Mouse (Mus musculus) lung, embryonic 15.5 days (tissue): ENCODE results near the gene Eml4. TPM values are rescaled to one million over a fixed set of nuclear protein-coding genes. Genes with fewer than 3 reads are reported as not detected.

Experiments used
- ATAC-seq: fragments of 200-750 bp; cut with Nextera tagmentation; 2 replicates; pipeline ENCODE4 v1.8.0; 2017; ENCODE audit warnings: moderate number of reproducible peaks, borderline replicate concordance; ENCODE audit not compliant: low FRiP score, low TSS enrichment; ENCODE audit errors: extremely low read depth
- H3K27ac ChIP-seq: fragments of 300-500 bp; sonication (generic); 2 replicates; pipeline ENCODE4 v1.5.1; 2015; ENCODE audit warnings: moderate library complexity, mild to moderate bottlenecking, inconsistent platforms
- H3K27me3 ChIP-seq: fragments of 300-500 bp; sonication (generic); 2 replicates; pipeline ENCODE4 v1.6.1; 2015; ENCODE audit warnings: inconsistent platforms
- H3K36me3 ChIP-seq: fragments of 300-500 bp; sonication (generic); 2 replicates; pipeline ENCODE4 v1.6.1; 2015; ENCODE audit warnings: inconsistent platforms
- H3K4me1 ChIP-seq: fragments of 300-500 bp; sonication (generic); 2 replicates; pipeline ENCODE4 v1.6.1; 2015; ENCODE audit warnings: inconsistent platforms
- H3K4me2 ChIP-seq: fragments of 300-500 bp; sonication (generic); 2 replicates; pipeline ENCODE4 v1.6.1; 2015; ENCODE audit warnings: inconsistent platforms, mild to moderate bottlenecking, moderate library complexity
- H3K4me3 ChIP-seq: fragments of 300-500 bp; sonication (generic); 2 replicates; pipeline ENCODE4 v1.5.1; 2015; ENCODE audit warnings: mild to moderate bottlenecking, inconsistent platforms
- H3K9ac ChIP-seq: fragments of 300-500 bp; sonication (generic); 2 replicates; pipeline ENCODE4 v1.6.1; 2015; ENCODE audit warnings: inconsistent platforms
- H3K9me3 ChIP-seq: fragments of 300-500 bp; sonication (generic); 2 replicates; pipeline ENCODE4 v1.6.1; 2016; ENCODE audit warnings: inconsistent platforms
- WGBS: fragments of 180-500 bp; shearing (Covaris S2); methylation state at CpG from one replicate; pipeline ENCODE4 v1.1.7; 2015; 5-methylcytosine and 5-hydroxymethylcytosine counted together
- polyA plus RNA-seq: library from polyadenylated mRNA; unstranded; fragments of >200 nt; fragmentation: Nextera tagmentation; extraction: Ambion mirVana; gene quantifications from 2 replicates; pipeline ENCODE4 v1.2.1, GENCODE M21; 2015

Gene Eml4
- polyA plus RNA-seq, 1 experiment from 2014 or later, result 33.8 TPM

DNA sequence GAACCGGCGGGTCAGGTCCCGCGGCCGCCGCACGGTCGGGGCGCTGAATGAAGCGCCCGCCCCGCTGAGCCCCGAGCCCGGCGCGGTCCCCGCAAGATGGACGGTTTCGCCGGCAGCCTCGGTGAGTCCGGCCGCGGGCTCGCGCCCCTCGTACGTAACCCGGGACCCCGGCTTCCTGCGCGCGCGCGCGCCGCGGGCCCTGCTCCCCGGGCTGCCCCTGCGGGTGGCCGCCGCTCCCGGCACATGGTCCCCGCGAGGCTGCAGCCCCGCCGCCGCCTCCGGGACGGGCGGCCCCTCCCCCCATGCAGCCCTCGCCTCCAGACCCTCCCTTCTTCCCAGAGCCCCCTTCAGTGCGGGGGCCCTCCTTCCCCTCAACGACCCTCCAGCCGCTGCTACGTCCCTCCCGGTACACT is 394 bp downstream of the Eml4 start:
- Histone ChIP-seq H3K27me3 (no peaks in the 10 kb centered on the region), H3K9me3 (no peaks in the 10 kb centered on the region), H3K27ac (peak overlapping the region; percentile 93), H3K4me1 (peaks cover 45% of the 10 kb centered on the region), H3K4me2 (peak overlapping the region; percentile 56), H3K9ac (peak overlapping the region; percentile 92), H3K4me3 (peak overlapping the region; percentile 70), H3K36me3 (no peaks in the 10 kb centered on the region)
- peak; percentile 55 for ATAC-seq
- under 1% methylated on average over 52 of the region's 57 CpGs for WGBS

DNA sequence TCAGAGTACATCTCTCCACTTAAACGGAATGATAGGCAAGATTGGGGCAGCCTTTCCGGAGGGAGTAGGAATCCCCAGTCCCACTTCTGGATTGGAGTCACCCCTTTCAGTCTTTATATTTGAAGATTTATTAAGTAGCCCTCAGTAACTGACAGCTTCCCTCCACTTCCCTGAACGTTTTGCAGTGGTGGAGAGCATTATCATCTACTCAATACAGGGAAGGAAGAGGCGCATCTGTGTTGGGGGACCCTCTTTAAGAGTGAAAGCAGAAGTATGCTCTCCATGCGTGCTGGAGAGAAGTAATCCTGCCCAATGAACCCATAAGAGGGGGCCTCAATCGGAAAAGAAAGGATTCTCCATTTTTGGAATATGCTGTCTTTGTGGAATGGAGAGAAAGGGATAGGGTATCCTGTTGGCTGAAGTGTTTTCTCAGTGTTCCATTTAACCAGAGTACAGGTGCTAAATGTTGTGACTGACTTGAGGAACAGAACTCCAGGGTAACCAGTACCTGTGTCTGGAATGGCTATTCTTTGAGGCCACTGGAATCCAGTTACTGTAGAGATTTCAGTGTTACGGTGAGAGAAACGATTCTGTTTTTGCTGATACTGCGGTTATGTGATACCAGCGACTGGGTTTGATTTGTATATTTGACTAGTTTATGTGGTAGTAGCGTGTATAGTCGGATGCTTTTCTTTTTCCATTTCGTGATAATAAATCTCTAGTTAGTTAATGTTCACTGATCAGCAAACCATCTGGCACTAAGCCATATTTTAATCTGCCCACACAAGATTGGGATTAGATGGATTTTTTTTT is 1.1 kb downstream of the Eml4 start:
- 3% methylated on average over 13 of the region's 13 CpGs for WGBS
- peak overlapping the region; percentile 70 for H3K4me3 ChIP-seq
- H3K9me3 ChIP-seq, result no peaks in the 10 kb centered on the region
- H3K27ac ChIP-seq, result peak overlapping the region; percentile 93
- peak overlapping the region; percentile 92 for H3K9ac ChIP-seq
- no peaks in the 10 kb centered on the region for H3K36me3 ChIP-seq
- ATAC-seq, result no peak
- peaks cover 50% of the 10 kb centered on the region for H3K4me1 ChIP-seq
- H3K27me3 ChIP-seq, result no peaks in the 10 kb centered on the region
- H3K4me2 ChIP-seq, result peak overlapping the region; percentile 56

DNA sequence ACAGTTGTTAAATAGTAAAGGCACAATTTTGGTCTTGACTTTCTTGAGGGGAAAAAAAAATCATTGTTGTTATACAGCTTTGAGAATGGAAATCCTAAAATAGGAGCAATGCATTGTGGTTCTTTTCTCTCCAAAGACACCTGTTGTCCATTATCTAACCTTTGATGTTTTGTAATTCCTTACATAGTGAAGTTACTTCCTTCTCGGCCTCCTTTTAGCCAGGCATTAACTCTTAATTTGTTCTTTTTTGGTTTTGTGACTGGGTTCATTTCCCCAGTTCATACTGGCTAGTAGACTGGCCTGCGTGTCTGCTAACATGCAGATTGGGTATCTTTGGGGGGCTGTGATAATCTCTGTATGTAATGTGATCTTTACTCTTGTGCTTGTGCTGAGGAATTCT is 1.7 kb downstream of the Eml4 start:
- Histone ChIP-seq H3K4me1 (peaks cover 55% of the 10 kb centered on the region), H3K27ac (no peak overlapping the region), H3K4me3 (peak overlapping the region; percentile 70), H3K9ac (peak overlapping the region; percentile 92; the same call in 1 of the 2 replicates), H3K9me3 (no peaks in the 10 kb centered on the region), H3K27me3 (no peaks in the 10 kb centered on the region), H3K4me2 (peak overlapping the region; percentile 56), H3K36me3 (no peaks in the 10 kb centered on the region)
- 9% methylated on average over 2 of the region's 2 CpGs for WGBS
- no peak for ATAC-seq

DNA sequence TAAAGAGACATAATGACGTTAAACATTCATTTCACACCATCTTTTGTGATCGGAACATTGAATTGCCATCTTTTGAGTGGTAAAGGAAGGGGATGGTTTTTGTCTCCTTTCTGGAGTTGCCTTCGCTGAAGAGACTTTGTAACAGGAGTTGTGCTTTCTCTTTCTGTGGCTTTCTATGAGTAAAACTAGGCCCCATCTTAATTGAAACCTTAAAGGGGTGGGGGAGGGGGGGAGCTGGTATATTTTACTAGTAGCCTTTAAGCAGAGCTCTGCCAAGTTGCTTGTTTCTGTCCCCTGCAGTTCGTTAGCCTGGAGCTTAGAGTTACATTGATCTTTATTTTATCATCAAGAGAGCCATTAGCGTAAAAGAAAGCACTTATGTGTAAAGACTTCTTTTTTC is 2.3 kb downstream of the Eml4 start:
- 0 out of 2 replicates have a peak overlapping the region, but pooled peaks have one; percentile 0 for H3K27ac ChIP-seq
- H3K9ac ChIP-seq, result no peak overlapping the region
- H3K27me3 ChIP-seq, result no peaks in the 10 kb centered on the region
- no peaks in the 10 kb centered on the region for H3K9me3 ChIP-seq
- H3K4me3 ChIP-seq, result peak overlapping the region; percentile 70
- no peaks in the 10 kb centered on the region for H3K36me3 ChIP-seq
- WGBS, result 15% methylated on average over 5 of the region's 5 CpGs
- H3K4me1 ChIP-seq, result peaks cover 57% of the 10 kb centered on the region
- peak overlapping the region; percentile 56 for H3K4me2 ChIP-seq
- ATAC-seq, result no peak

DNA sequence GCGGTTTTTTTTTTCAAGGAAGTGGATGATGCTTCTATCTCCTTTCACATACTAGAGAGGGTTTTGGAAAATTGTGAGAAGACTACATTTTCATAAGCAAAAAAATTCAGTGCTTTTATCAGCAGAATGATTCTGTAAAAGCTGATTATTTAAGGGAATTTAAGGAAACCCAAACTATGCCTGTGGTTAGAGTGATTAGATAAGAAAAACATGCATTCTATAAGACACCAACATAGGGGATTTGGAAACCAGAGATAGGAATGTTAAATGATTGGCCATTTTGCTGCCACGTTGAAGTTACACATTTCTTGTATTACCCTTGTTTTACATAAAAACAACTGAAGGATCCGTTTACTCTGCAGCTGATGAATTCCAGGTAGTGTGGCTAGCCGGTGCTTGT is 2.7 kb downstream of the Eml4 start:
- WGBS, result 36% methylated on average over 4 of the region's 4 CpGs

DNA sequence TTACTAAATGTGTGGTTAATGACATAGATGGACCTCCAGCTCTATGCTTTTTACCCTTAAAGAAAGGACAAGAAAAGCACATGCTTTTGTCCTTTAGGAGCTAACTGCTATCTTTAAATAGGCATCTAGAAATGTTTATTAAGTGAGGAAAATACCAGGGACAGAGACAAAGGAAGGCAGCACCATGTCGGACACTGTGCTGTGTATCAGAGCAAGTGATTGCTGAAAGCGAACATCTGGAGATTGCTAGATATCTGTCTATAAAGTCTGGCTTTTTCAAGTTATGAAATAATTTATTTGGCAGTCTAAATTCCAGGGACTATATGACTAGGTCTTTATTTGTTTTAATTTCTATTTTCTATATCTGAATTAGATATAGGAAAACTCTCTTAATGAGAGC is 4.8 kb downstream of the Eml4 start:
- H3K27ac ChIP-seq, result peak overlapping the region; percentile 34
- H3K4me3 ChIP-seq, result no peak overlapping the region
- H3K4me1 ChIP-seq, result peaks cover 65% of the 10 kb centered on the region
- H3K4me2 ChIP-seq, result no peak overlapping the region; the same call in 1 of the 2 replicates
- WGBS, result 33% methylated on average over 2 of the region's 2 CpGs
- H3K9ac ChIP-seq, result no peak overlapping the region
- no peaks in the 10 kb centered on the region for H3K27me3 ChIP-seq
- peak; percentile 58; the same call in 1 of the 2 replicates for ATAC-seq
- H3K9me3 ChIP-seq, result no peaks in the 10 kb centered on the region
- H3K36me3 ChIP-seq, result no peaks in the 10 kb centered on the region

More for the DNA sequence above, 2.7 kb downstream of the Eml4 start:
- H3K27me3 ChIP-seq, result no peaks in the 10 kb centered on the region
- H3K27ac ChIP-seq, result no peak overlapping the region
- peaks cover 55% of the 10 kb centered on the region for H3K4me1 ChIP-seq
- ATAC-seq, result no peak
- no peaks in the 10 kb centered on the region for H3K9me3 ChIP-seq
- H3K9ac ChIP-seq, result no peak overlapping the region
- peak overlapping the region; percentile 70; the same call in 1 of the 2 replicates for H3K4me3 ChIP-seq
- H3K36me3 ChIP-seq, result no peaks in the 10 kb centered on the region
- peak overlapping the region; percentile 56; the same call in 1 of the 2 replicates for H3K4me2 ChIP-seq

DNA sequence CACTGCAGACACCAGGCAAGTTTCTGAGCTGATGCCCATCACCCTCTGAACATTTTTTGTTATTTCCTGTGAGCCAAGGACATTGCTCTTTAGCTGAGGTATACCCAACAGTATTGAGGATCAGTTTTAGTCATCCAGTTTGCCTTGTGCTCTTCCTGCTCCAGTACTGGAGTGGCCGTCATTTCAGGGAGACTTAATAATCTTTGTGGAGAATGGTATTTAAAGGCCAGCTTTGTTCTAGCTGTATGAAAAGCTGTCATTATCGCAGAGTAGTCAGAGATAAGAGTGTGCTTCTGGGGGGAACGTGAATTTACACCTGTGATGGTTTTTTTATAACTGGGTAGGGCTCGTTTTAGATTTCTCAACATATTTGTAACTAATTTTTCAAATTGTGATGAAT is 9.2 kb downstream of the Eml4 start:
- ATAC-seq, result no peak
- no peaks in the 10 kb centered on the region for H3K27me3 ChIP-seq

DNA sequence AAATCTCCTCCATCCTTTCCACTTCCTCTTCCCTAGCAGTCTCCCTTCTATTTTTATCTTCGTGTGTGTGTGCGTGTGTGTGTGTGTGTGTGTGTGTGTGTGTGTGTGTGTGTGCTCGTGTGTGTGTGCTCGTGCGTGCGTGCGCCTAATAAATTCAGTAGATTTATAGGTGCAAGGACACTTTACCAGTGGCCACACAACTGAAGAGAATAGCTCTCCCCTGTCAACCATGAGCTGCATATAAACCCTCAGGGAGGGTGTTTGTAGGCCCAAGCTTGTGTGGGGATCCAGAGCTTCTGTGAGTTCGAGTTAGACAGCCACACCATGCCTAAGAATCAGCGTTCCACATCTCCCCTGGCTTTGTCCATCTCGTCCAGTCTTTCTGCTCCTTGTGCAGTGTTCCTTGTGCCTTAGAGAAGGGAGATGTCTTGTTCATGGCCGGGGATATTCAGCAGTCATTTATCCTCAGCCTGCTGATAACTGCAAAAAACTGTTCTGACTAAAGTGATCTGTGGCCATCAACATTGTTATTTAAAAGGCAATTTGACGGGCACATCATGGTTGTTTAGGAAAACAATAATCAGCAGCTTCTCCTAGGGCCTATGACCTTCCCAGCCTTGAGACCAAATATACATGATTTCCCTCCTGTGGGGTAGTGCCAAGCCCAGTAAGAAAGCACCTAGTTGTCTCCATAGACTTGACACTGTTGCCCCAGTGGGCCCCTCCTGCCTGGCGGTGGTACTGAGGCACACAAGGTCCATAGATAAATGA is 10.2 kb downstream of the Eml4 start:
- no peaks in the 10 kb centered on the region for H3K36me3 ChIP-seq
- WGBS, result 78% methylated on average over 13 of the region's 13 CpGs
- no peak for ATAC-seq
- no peak overlapping the region for H3K27ac ChIP-seq
- H3K4me1 ChIP-seq, result peaks cover 67% of the 10 kb centered on the region
- H3K4me2 ChIP-seq, result no peak overlapping the region
- H3K4me3 ChIP-seq, result no peak overlapping the region
- no peak overlapping the region for H3K9ac ChIP-seq
- H3K27me3 ChIP-seq, result no peaks in the 10 kb centered on the region
- H3K9me3 ChIP-seq, result no peaks in the 10 kb centered on the region

More for the DNA sequence above, 9.2 kb downstream of the Eml4 start:
- Histone ChIP-seq H3K4me2 (no peak overlapping the region), H3K9me3 (no peaks in the 10 kb centered on the region), H3K27ac (0 out of 2 replicates have a peak overlapping the region, but pooled peaks have one; percentile 2), H3K36me3 (no peaks in the 10 kb centered on the region), H3K9ac (no peak overlapping the region), H3K4me1 (peaks cover 67% of the 10 kb centered on the region), H3K4me3 (no peak overlapping the region)
- 54% methylated on average over 4 of the region's 4 CpGs for WGBS

DNA sequence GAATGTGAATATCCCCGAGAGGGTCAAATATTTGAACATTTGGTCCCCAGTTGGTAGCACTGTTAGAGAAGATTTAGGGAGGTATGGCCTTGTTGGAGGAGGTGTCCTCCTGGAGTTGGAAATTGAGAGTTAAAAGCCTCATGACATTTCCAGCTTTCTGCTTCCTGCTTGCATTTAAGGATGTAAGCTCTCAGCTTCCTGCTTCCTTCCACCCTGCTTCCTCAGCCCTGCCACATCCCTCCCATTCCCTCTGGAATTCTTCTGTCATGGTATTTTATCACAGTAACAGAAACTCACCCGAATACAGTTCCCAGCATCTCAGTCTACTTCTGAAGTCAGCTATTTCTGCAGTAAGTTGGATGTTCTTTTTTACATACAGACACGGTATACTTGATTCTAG is 12.3 kb downstream of the Eml4 start:
- no peaks in the 10 kb centered on the region for H3K36me3 ChIP-seq
- H3K4me2 ChIP-seq, result no peak overlapping the region
- H3K27ac ChIP-seq, result no peak overlapping the region
- no peak overlapping the region for H3K9ac ChIP-seq
- 40% methylated on average over 3 of the region's 3 CpGs for whole genome bisulfite sequencing
- H3K4me1 ChIP-seq, result peaks cover 69% of the 10 kb centered on the region
- no peaks in the 10 kb centered on the region for H3K9me3 ChIP-seq
- ATAC-seq, result no peak
- no peak overlapping the region for H3K4me3 ChIP-seq
- H3K27me3 ChIP-seq, result no peaks in the 10 kb centered on the region

DNA sequence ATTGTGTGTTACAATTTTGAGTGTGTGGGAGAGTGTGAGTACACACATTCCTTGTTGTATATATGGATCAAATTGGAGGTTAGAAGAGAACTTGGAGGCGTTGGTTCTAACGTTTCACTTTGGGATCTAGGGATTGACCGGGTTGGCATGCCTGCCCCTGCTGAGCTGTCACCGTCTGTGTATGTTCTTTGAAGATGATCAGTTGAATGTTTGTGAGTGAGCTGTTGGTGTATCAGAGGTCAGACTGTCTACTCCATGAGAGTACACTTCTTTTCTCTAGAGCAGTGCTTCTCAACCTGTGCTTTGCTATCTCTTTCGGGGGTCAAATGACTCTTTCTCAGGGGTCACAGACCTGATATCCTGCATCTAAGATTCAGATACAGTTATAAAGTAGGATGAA is 13.6 kb downstream of the Eml4 start:
- no peak overlapping the region for H3K4me3 ChIP-seq
- H3K4me2 ChIP-seq, result no peak overlapping the region
- ATAC-seq, result no peak
- no peak overlapping the region for H3K27ac ChIP-seq
- no peaks in the 10 kb centered on the region for H3K9me3 ChIP-seq
- no peak overlapping the region for H3K9ac ChIP-seq
- 64% methylated on average over 5 of the region's 5 CpGs for WGBS
- no peaks in the 10 kb centered on the region for H3K27me3 ChIP-seq
- peaks cover 63% of the 10 kb centered on the region for H3K4me1 ChIP-seq
- H3K36me3 ChIP-seq, result no peaks in the 10 kb centered on the region

DNA sequence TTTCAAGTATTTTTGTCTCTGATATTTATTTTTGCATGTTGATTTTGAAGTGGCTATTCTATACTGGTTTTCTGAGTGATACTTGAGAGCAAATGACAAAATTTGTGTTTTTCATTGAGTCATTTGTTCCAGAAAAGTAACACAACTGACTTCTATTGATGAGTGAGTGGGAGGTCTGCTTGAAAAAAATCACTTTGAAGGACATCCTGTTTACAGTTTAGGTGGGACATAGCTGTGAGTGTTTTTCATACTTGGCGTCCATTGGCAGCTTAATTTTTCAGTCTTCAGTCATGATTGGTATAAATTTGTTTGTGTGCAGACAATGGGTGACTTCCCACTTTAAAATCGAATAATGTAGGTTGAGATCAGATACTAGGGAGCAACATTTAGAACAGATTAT is 14.4 kb downstream of the Eml4 start:
- H3K9me3 ChIP-seq, result no peaks in the 10 kb centered on the region
- peak overlapping the region; percentile 10 for H3K27ac ChIP-seq
- H3K36me3 ChIP-seq, result no peaks in the 10 kb centered on the region
- H3K4me3 ChIP-seq, result no peak overlapping the region
- 42% methylated on average over 2 of the region's 2 CpGs for WGBS
- no peak overlapping the region for H3K9ac ChIP-seq
- no peak overlapping the region for H3K4me2 ChIP-seq
- peaks cover 55% of the 10 kb centered on the region for H3K4me1 ChIP-seq
- no peak for ATAC-seq
- H3K27me3 ChIP-seq, result no peaks in the 10 kb centered on the region
